Mouse (Mus musculus): Measurements from ENCODE around the gene Olfr800. TPM values are rescaled to one million over a fixed set of nuclear protein-coding genes. Genes with fewer than 3 reads are reported as not detected.

The Olfr800 gene
- polyA plus RNA-seq (2012; rRNA removed) = not detected in 2 replicates

GRCm38 (mm10) chr10:129657394-129657793 lies at the start of gene Olfr800:
Gene Olfr800 (plus strand): TSS chr10:129657694.

DNA sequence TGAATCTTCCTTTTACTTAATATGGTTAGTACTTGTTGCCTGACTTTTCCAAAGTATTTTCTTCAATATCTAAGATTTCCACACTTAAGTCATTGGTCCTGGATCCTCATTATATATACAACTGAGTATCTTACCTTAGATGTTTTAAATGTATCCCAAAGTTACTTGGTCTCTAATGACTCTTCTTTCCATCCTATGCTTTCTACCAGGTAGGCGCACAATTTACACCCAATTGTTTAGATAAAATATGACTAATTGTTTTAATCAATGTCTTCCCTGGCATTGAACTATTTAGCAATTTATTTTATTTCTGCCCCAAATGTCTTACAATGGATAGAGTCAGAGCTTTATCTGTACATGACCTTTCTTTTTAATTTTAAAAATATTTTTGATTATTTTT lies 45.0 kb upstream of the Olfr800 start, which contains the start of gene Olfr796:
Gene Olfr796, minus strand, starts transcription at position 101 of the 400 bp plus-strand sequence.

DNA sequence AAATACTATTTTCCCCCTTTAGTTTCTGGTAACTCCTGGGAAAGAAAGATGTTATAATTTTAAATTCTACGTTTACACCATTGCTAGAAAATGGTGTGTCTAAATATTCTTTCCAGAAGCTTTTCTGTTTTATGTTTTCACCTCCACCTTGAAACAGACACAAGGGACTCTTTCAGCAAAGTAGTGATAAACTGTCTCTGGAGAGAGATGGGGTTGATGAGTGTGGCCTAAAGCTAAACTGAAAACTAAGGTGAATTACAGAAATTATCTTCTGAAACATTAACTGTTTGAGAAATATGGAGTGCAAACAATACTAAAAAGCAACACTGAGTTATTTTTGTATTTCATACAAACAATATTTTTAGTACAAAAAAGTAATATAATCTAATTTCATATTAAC lies 29.7 kb upstream of the Olfr800 start, which contains the start of gene Olfr798:
Gene Olfr798, minus strand, starts transcription at position 101 of the 400 bp plus-strand sequence.

GRCm38 (mm10) chr10:129637184-129637583 lies 20.3 kb upstream of the Olfr800 start, which contains the start of gene Olfr799:
Gene Olfr799 (plus strand): TSS chr10:129637484.

DNA sequence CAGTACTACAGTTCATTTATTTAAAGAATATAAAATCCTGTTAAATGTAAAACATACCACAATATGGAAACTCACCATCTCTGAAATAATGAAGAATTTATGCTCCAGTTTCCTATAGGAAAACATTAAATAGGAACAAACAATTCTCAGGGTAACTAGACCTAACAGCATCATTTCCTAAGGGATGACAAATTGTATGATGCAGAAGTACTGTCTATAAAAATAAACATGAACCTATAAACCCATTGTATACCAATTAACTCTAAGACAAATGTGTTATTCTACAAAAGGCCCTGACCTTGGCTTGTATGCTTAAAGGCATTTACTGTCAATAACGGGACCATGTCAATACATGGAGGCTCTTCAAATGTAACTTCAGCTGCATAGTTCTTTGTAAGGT lies 16.3 kb downstream of the Olfr800 start, which contains the start of gene Olfr801:
Gene Olfr801, minus strand, starts transcription at position 101 of the 400 bp plus-strand sequence.

GRCm38 (mm10) chr10:129688069-129688468 lies 30.6 kb downstream of the Olfr800 start, which contains the start of gene Olfr802:
Gene Olfr802 (minus strand): TSS chr10:129688169.

GRCm38 (mm10) chr10:129694186-129694585 lies 36.7 kb downstream of the Olfr800 start, which contains the start of gene Olfr803:
Gene Olfr803 (minus strand): TSS chr10:129694286.

DNA sequence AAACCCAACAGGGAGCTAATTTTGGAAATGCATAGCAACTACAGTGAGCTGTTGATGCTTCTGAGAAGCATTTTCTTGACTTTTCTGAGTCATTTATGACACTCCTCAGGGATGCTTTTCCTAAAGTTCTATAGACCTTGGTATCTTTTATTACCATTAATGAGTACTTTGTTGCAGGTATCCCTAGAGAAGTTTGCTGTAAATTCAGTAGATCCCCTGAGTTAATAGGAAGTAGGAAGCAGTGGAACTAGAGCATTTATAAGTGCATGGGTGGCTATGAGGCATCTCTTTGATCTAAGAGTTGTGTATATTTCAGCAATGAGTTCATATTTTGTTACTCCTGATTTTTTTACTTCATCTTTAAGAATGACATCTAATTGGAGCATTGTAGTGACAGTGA lies 45.4 kb downstream of the Olfr800 start, which contains the start of gene Olfr804:
Gene Olfr804, plus strand, starts transcription at position 301 of the 400 bp plus-strand sequence.

Other genes with a start within 250 kb of the Olfr800 start
- not detected in 2 replicates for gene Olfr786, start 230.4 kb upstream of the Olfr800 start, polyA plus RNA-seq (2012; rRNA removed)
- gene Olfr787, start 195.8 kb upstream of the Olfr800 start, polyA plus RNA-seq (2012; rRNA removed) = not detected in 2 replicates
- gene Olfr788, start 186.7 kb upstream of the Olfr800 start, polyA plus RNA-seq (2012; rRNA removed) = not detected in 2 replicates
- not detected in 2 replicates for gene Olfr789, start 172.9 kb upstream of the Olfr800 start, polyA plus RNA-seq (2012; rRNA removed)
- not detected in 2 replicates for gene Olfr790, start 159.2 kb upstream of the Olfr800 start, polyA plus RNA-seq (2012; rRNA removed)
- gene Olfr791, start 135.9 kb upstream of the Olfr800 start, polyA plus RNA-seq (2012; rRNA removed) = not detected in 2 replicates
- gene Olfr792, start 118.5 kb upstream of the Olfr800 start, polyA plus RNA-seq (2012; rRNA removed) = not detected in 2 replicates
- not detected in 2 replicates for gene Olfr794, start 90.0 kb upstream of the Olfr800 start, polyA plus RNA-seq (2012; rRNA removed)
- not detected in 2 replicates for gene Olfr796, start 45.1 kb upstream of the Olfr800 start, polyA plus RNA-seq (2012; rRNA removed)
- not detected in 2 replicates for gene Olfr798, start 29.8 kb upstream of the Olfr800 start, polyA plus RNA-seq (2012; rRNA removed)
- gene Olfr799, start 20.2 kb upstream of the Olfr800 start, polyA plus RNA-seq (2012; rRNA removed) = not detected in 2 replicates
- gene Olfr801, start 16.2 kb downstream of the Olfr800 start, polyA plus RNA-seq (2012; rRNA removed) = not detected in 2 replicates
- not detected in 2 replicates for gene Olfr802, start 30.5 kb downstream of the Olfr800 start, polyA plus RNA-seq (2012; rRNA removed)
- gene Olfr803, start 36.6 kb downstream of the Olfr800 start, polyA plus RNA-seq (2012; rRNA removed) = not detected in 2 replicates
- gene Olfr804, start 45.5 kb downstream of the Olfr800 start, polyA plus RNA-seq (2012; rRNA removed) = not detected in 2 replicates
- not detected in 2 replicates for gene Olfr805, start 71.7 kb downstream of the Olfr800 start, polyA plus RNA-seq (2012; rRNA removed)
- not detected in 2 replicates for gene Olfr806, start 84.2 kb downstream of the Olfr800 start, polyA plus RNA-seq (2012; rRNA removed)
- not detected in 2 replicates for gene Olfr807, start 100.1 kb downstream of the Olfr800 start, polyA plus RNA-seq (2012; rRNA removed)
- not detected in 2 replicates for gene Olfr808, start 107.8 kb downstream of the Olfr800 start, polyA plus RNA-seq (2012; rRNA removed)
- not detected in 2 replicates for gene Olfr809, start 116.9 kb downstream of the Olfr800 start, polyA plus RNA-seq (2012; rRNA removed)
- not detected in 2 replicates for gene Olfr810, start 137.2 kb downstream of the Olfr800 start, polyA plus RNA-seq (2012; rRNA removed)
- not detected in 2 replicates for gene Olfr811, start 146.7 kb downstream of the Olfr800 start, polyA plus RNA-seq (2012; rRNA removed)
- gene Olfr812, start 188.4 kb downstream of the Olfr800 start, polyA plus RNA-seq (2012; rRNA removed) = not detected in 2 replicates
- not detected in 2 replicates for gene Olfr813, start 197.7 kb downstream of the Olfr800 start, polyA plus RNA-seq (2012; rRNA removed)
- not detected in 2 replicates for gene Olfr814, start 222.2 kb downstream of the Olfr800 start, polyA plus RNA-seq (2012; rRNA removed)
- gene Olfr815, start 248.2 kb downstream of the Olfr800 start, polyA plus RNA-seq (2012; rRNA removed) = not detected in 2 replicates